ENCODE assay signal across 12 mouse cellular contexts in the genomic region with DNA sequence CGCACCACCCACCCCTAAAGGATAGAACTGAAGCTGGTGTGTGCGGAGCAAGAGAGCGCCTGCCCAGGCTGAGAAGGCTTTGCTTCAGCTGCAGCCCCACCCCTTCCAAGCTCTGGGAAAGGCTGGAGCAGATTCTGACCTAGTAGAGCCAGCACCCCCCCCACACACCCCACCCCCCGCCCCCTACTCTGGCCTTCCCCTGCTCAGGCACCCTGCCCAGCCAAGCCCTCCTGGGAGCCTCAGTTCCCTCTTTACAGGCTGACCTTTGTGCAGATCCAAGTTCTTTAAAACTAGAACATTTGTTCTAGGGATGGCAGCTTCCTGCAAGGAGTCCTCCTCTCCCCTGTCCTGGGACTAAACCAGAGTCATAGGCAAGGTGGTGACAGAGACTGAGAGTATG. TPM values are rescaled to one million over a fixed set of nuclear protein-coding genes. Genes with fewer than 3 reads are reported as not detected.
DNase-seq lines count a peak whose midpoint lies in the region; ATAC-seq and TF ChIP-seq lines count a peak whose summit lies in the region.
"Had no signal": no experiment of that assay in that cellular context is flagged by ENCODE, and none has a peak within 500 bp of the region (broad histone marks: within the 10 kb centered on the region; RNA-seq: fewer than 3 reads in every experiment).

No protein-coding gene starts in this region.

- TF ChIP-seq CTCF in lung, adult 2 months (IDR thresholded peaks at IDR 0.05; ENCODE audit: insufficient read depth, low read length), result no peak
- no peak for TF ChIP-seq CTCF in kidney, adult 2 months (conservative IDR thresholded peaks at IDR 0.05; ENCODE audit: insufficient read depth, insufficient read length, low read depth, low read length)
- no peak for TF ChIP-seq CTCF in stomach, postnatal 0 days (IDR thresholded peaks at IDR 0.05; ENCODE audit: low read depth)

- 43% methylated on average over 4 of the region's 4 CpGs for WGBS in lung, embryonic 15.5 days
- 39% methylated on average over 4 of the region's 4 CpGs for WGBS in lung, adult 2 months
- 29% methylated on average over 4 of the region's 4 CpGs for WGBS in kidney, adult 2 months
- 15% methylated on average over 4 of the region's 4 CpGs for WGBS in stomach, postnatal 0 days

- ATAC-seq in lung, embryonic 15.5 days (ENCODE audit: borderline replicate concordance, extremely low read depth, low FRiP score, low TSS enrichment), result no peak
- ATAC-seq in stomach, postnatal 0 days (ENCODE audit: low FRiP score, low TSS enrichment), result peak; percentile 24; the same call in 1 of the 2 replicates

- no peak for DNase-seq in lung, adult 2 months
- DNase-seq in gastrocnemius, postnatal 36 days, result peak; percentile 66 to 78
- peak; percentile 57 for DNase-seq in kidney, adult 2 months
- peak; percentile 47 for DNase-seq in stomach, postnatal 0 days (ENCODE audit: low spot score)
- DNase-seq in layer of hippocampus, adult 8-10 months (ENCODE audit: low spot score in 2 of 2), result no peak
- DNase-seq in cerebellum, adult 11-12 months, result no peak
- no peak for DNase-seq in cerebellum, postnatal 14 days
- DNase-seq: thymus, adult 18-20 months had no signal

- H3K9me3 ChIP-seq in lung, embryonic 15.5 days, result no peaks in the 10 kb centered on the region
- no peaks in the 10 kb centered on the region for H3K9me3 ChIP-seq in stomach, postnatal 0 days (ENCODE audit: control insufficient read depth, low read length)

- intact Hi-C loops in gastrocnemius, postnatal 36 days (cut with DNase I), result no loop called here

- peaks cover 40% of the 10 kb centered on the region for H3K27me3 ChIP-seq in lung, embryonic 15.5 days
- 0 out of 2 replicates have a peak, but pooled peaks cover 1% of the 10 kb centered on the region for H3K27me3 ChIP-seq in kidney, adult 2 months (replicated peaks; ENCODE audit: control insufficient read depth, insufficient read depth, low read length)
- no peaks in the 10 kb centered on the region for H3K27me3 ChIP-seq in stomach, postnatal 0 days (ENCODE audit: control insufficient read depth, insufficient read depth, low read length)

- H3K27ac ChIP-seq in lung, embryonic 15.5 days, result no peak overlapping the region
- H3K27ac ChIP-seq in kidney, adult 2 months (ENCODE audit: insufficient read depth, low read depth, low read length), result peak overlapping the region; percentile 68
- peak overlapping the region; percentile 65 for H3K27ac ChIP-seq in stomach, postnatal 0 days (replicated peaks)
- H3K27ac ChIP-seq: macrophage had no signal

- TF ChIP-seq POLR2A in lung, adult 2 months (IDR thresholded peaks at IDR 0.05; ENCODE audit: borderline replicate concordance, extremely low read depth, low read depth, low read length), result no peak
- no peak for TF ChIP-seq POLR2A in kidney, adult 2 months (IDR thresholded peaks at IDR 0.05; ENCODE audit: low read depth, low read length)

- H3K9ac ChIP-seq in lung, embryonic 15.5 days, result no peak overlapping the region
- peak overlapping the region; percentile 27; the same call in 1 of the 2 replicates for H3K9ac ChIP-seq in stomach, postnatal 0 days (ENCODE audit: low read length)

- peak overlapping the region; percentile 99; the same call in 1 of the 2 replicates for H3K4me2 ChIP-seq in lung, embryonic 15.5 days
- no peak overlapping the region for H3K4me2 ChIP-seq in stomach, postnatal 0 days (replicated peaks; ENCODE audit: low read depth)

- peaks cover 34% of the 10 kb centered on the region for H3K4me1 ChIP-seq in lung, embryonic 15.5 days
- peaks cover 4% of the 10 kb centered on the region for H3K4me1 ChIP-seq in lung, adult 2 months (ENCODE audit: control insufficient read depth, insufficient read depth, low read length)
- peaks cover 9% of the 10 kb centered on the region for H3K4me1 ChIP-seq in kidney, adult 2 months (ENCODE audit: control insufficient read depth, insufficient read depth, low read length)
- H3K4me1 ChIP-seq in stomach, postnatal 0 days (replicated peaks; ENCODE audit: control insufficient read depth, insufficient read depth), result peaks cover 6% of the 10 kb centered on the region

- TF ChIP-seq EP300 in stomach, postnatal 0 days (optimal IDR thresholded peaks at IDR 0.05), result no peak

- no peaks in the 10 kb centered on the region for H3K36me3 ChIP-seq in lung, embryonic 15.5 days
- no peaks in the 10 kb centered on the region for H3K36me3 ChIP-seq in kidney, adult 2 months (ENCODE audit: control insufficient read depth, insufficient read depth, low read length)
- no peaks in the 10 kb centered on the region for H3K36me3 ChIP-seq in stomach, postnatal 0 days (ENCODE audit: control insufficient read depth, insufficient read depth, low read length)

- no peak overlapping the region for H3K4me3 ChIP-seq in lung, embryonic 15.5 days
- no peak overlapping the region for H3K4me3 ChIP-seq in lung, adult 2 months (replicated peaks; ENCODE audit: extremely low read depth, low read depth, low read length)
- no peak overlapping the region for H3K4me3 ChIP-seq in kidney, adult 2 months (ENCODE audit: insufficient read depth, low read depth, low read length)
- H3K4me3 ChIP-seq in stomach, postnatal 0 days (ENCODE audit: low read depth, low read length), result no peak overlapping the region
- H3K4me3 ChIP-seq: erythroblast, embryonic 14.5 days had no signal

RNA-seq across cellular contexts. Expression of gene Ybx2, which starts 1.8 kb away (rescaled TPM):
- 2.8 and 3.0 TPM in 2 replicates for polyA plus RNA-seq in lung, embryonic 15.5 days (2015; fragmentation: Nextera tagmentation; extraction: Ambion mirVana)
- polyA plus RNA-seq in lung, adult 2 months (2012; rRNA removed), result 4.6 and 6.7 TPM in 2 replicates
- 10 to 100 TPM in 1 of 2 experiments, 1 to 10 TPM in 1; 5.4 to 10.6 TPM for total RNA-seq in gastrocnemius, postnatal 36 days (2021)
- 60.5 and 71.7 TPM in 2 replicates for polyA plus RNA-seq in kidney, adult 2 months (2012; rRNA removed)
- polyA plus RNA-seq in stomach, postnatal 0 days (2015; fragmentation: Nextera tagmentation; extraction: Ambion mirVana), result 1.4 and 1.7 TPM in 2 replicates
- 10 to 100 TPM; 10.6 to 18.7 (median 13.9) TPM for total RNA-seq in layer of hippocampus, adult 8-10 months (2022)
- polyA plus RNA-seq: macrophage had no signal

RNA-seq across cellular contexts. Expression of gene Slc2a4, which starts 10.6 kb away (rescaled TPM):
- polyA plus RNA-seq in lung, embryonic 15.5 days (2015; fragmentation: Nextera tagmentation; extraction: Ambion mirVana), result 18.0 and 20.6 TPM in 2 replicates
- 22.3 and 40.4 TPM in 2 replicates for polyA plus RNA-seq in lung, adult 2 months (2012; rRNA removed)
- 100 to 1,000 TPM; 382 to 407 TPM for total RNA-seq in gastrocnemius, postnatal 36 days (2021)
- polyA plus RNA-seq in kidney, adult 2 months (2012; rRNA removed), result 74.2 and 78.6 TPM in 2 replicates
- polyA plus RNA-seq in stomach, postnatal 0 days (2015; fragmentation: Nextera tagmentation; extraction: Ambion mirVana), result 36.4 and 40.5 TPM in 2 replicates
- total RNA-seq in layer of hippocampus, adult 8-10 months (2022), result 1 to 10 TPM; 3.0 to 4.6 (median 3.8) TPM

RNA-seq across cellular contexts. Expression of gene Eif5a, which starts 15.6 kb away (rescaled TPM):
- polyA plus RNA-seq in lung, embryonic 15.5 days (2015; fragmentation: Nextera tagmentation; extraction: Ambion mirVana), result 1,673 and 1,693 TPM in 2 replicates
- 216 and 372 TPM in 2 replicates for polyA plus RNA-seq in lung, adult 2 months (2012; rRNA removed)
- total RNA-seq in gastrocnemius, postnatal 36 days (2021), result 100 to 1,000 TPM; 402 to 432 TPM
- polyA plus RNA-seq in kidney, adult 2 months (2012; rRNA removed), result 465 and 575 TPM in 2 replicates
- polyA plus RNA-seq in stomach, postnatal 0 days (2015; fragmentation: Nextera tagmentation; extraction: Ambion mirVana), result 1,169 and 1,205 TPM in 2 replicates
- total RNA-seq in layer of hippocampus, adult 8-10 months (2022), result 100 to 1,000 TPM; 395 to 425 (median 420) TPM

RNA-seq across cellular contexts. Expression of gene Gps2, which starts 23.7 kb away (rescaled TPM):
- polyA plus RNA-seq in lung, embryonic 15.5 days (2015; fragmentation: Nextera tagmentation; extraction: Ambion mirVana), result 81.7 and 82.2 TPM in 2 replicates
- polyA plus RNA-seq in lung, adult 2 months (2012; rRNA removed), result 104 and 112 TPM in 2 replicates
- 10 to 100 TPM; 33.9 to 42.5 TPM for total RNA-seq in gastrocnemius, postnatal 36 days (2021)
- polyA plus RNA-seq in kidney, adult 2 months (2012; rRNA removed), result 72.9 and 75.5 TPM in 2 replicates
- 40.6 and 43.3 TPM in 2 replicates for polyA plus RNA-seq in stomach, postnatal 0 days (2015; fragmentation: Nextera tagmentation; extraction: Ambion mirVana)
- 10 to 100 TPM; 28.2 to 44.5 (median 38.4) TPM for total RNA-seq in layer of hippocampus, adult 8-10 months (2022)

RNA-seq across cellular contexts. Expression of gene Cldn7, which starts 27.2 kb away (rescaled TPM):
- polyA plus RNA-seq in lung, embryonic 15.5 days (2015; fragmentation: Nextera tagmentation; extraction: Ambion mirVana), result 154 and 170 TPM in 2 replicates
- 60.5 and 63.7 TPM in 2 replicates for polyA plus RNA-seq in lung, adult 2 months (2012; rRNA removed)
- total RNA-seq in gastrocnemius, postnatal 36 days (2021), result not detected
- 39.2 and 40.0 TPM in 2 replicates for polyA plus RNA-seq in kidney, adult 2 months (2012; rRNA removed)
- 119 and 125 TPM in 2 replicates for polyA plus RNA-seq in stomach, postnatal 0 days (2015; fragmentation: Nextera tagmentation; extraction: Ambion mirVana)
- not detected for total RNA-seq in layer of hippocampus, adult 8-10 months (2022)
- total RNA-seq: layer of hippocampus, postnatal 14 days had no signal
- polyA plus RNA-seq: erythroblast, embryonic 14.5 days; macrophage had no signal

Comparison
In these comparisons a context has a peak if more than half of its experiments do, and no peak if none do; other contexts are left out.
1. DNase-seq: peak in gastrocnemius, postnatal 36 days (2 of 2), kidney, adult 2 months (single experiment) and stomach, postnatal 0 days (single experiment); none in lung, adult 2 months (single experiment), layer of hippocampus, adult 8-10 months (0 of 2), cerebellum, adult 11-12 months (single experiment) and cerebellum, postnatal 14 days (0 of 2).